Mouse (Mus musculus): ENCODE results near the gene Zdhhc19.

DNA sequence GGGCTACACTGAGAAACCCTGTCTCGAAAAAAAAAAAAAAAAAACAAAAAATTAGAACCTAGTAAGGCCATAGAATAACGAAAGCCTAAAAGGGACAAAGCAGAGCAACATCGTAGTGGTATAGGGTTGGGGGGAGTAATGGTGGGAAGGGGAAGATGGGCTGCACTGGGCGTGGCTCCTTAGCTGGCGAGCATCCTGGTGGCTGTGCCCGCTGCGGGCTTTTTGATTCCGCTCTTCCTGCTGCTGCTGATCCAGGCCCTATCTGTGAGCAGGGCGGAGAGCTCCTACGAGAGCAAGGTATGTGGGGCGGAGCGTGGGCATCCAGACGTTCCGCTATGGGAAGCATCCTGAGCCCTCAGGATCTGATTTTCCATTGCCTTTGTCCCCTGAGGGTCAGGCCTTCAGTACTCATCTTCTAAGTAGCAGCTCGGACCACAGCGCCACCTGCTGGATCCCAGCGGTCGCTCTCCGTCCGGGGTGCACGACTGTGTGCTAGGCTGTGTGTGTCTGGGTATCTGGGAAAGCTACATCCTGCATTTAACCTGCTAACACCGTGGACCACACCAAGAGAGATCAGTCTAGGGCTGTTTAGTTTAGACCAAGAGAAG, 3.5 kb downstream of the Zdhhc19 start:
- no peak for TF ChIP-seq CHD2 (IDR thresholded peaks at IDR 0.05; ENCODE audit: low read depth, low read length)
- no peak for TF ChIP-seq MAFK (IDR thresholded peaks at IDR 0.05; ENCODE audit: insufficient read depth, low read depth, low read length)
- no peak for TF ChIP-seq ZNF384 (IDR thresholded peaks at IDR 0.05; ENCODE audit: low read depth, low read length)
- 0 out of 2 replicates have a peak, but pooled peaks have one; percentile 50 for TF ChIP-seq HCFC1 (IDR thresholded peaks at IDR 0.05; ENCODE audit: borderline replicate concordance, insufficient read depth, low read length)
- TF ChIP-seq ZC3H11A (IDR thresholded peaks at IDR 0.05; ENCODE audit: borderline replicate concordance, low read depth, low read length) = peak; percentile 69
